ENCODE assay signal across 17 mouse cellular contexts in genomic region chr2:179795452-179795851, GRCm38 (mm10).
DNase-seq lines count a peak whose midpoint lies in the region; ATAC-seq and TF ChIP-seq lines count a peak whose summit lies in the region.
"Had no signal": no experiment of that assay in that cellular context is flagged by ENCODE, and none has a peak within 500 bp of the region (broad histone marks: within the 10 kb centered on the region; RNA-seq: fewer than 3 reads in every experiment).

No protein-coding gene starts in this region.

- no peak overlapping the region for H3K9ac ChIP-seq in hindbrain, embryonic 13.5 days
- no peak overlapping the region for H3K9ac ChIP-seq in hindbrain, embryonic 11.5 days (ENCODE audit: low read depth, low read length)
- no peak overlapping the region for H3K9ac ChIP-seq in hindbrain, postnatal 0 days (replicated peaks; ENCODE audit: low read length)
- H3K9ac ChIP-seq: embryonic facial prominence, embryonic 15.5 days; heart, embryonic 15.5 days; lung, embryonic 14.5 days had no signal

- intact Hi-C loops in left cerebral cortex, postnatal 14 days (cut with DNase I), result no loop called here

- peak overlapping the region; percentile 58 for H3K27ac ChIP-seq in hindbrain, embryonic 13.5 days
- H3K27ac ChIP-seq in hindbrain, embryonic 11.5 days (ENCODE audit: low read depth, low read length), result no peak overlapping the region
- H3K27ac ChIP-seq in hindbrain, postnatal 0 days, result peak overlapping the region; percentile 28
- H3K27ac ChIP-seq: embryonic facial prominence, embryonic 15.5 days; heart, embryonic 15.5 days had no signal

- no peaks in the 10 kb centered on the region for H3K36me3 ChIP-seq in hindbrain, embryonic 13.5 days
- no peaks in the 10 kb centered on the region for H3K36me3 ChIP-seq in hindbrain, embryonic 11.5 days (ENCODE audit: control insufficient read depth, insufficient read depth, low read length)
- H3K36me3 ChIP-seq in hindbrain, postnatal 0 days (ENCODE audit: insufficient read depth, low read length), result no peaks in the 10 kb centered on the region
- H3K36me3 ChIP-seq: embryonic facial prominence, embryonic 15.5 days; heart, embryonic 15.5 days had no signal

- no peak for ATAC-seq in hindbrain, embryonic 13.5 days (ENCODE audit: low FRiP score)
- no peak for ATAC-seq in hindbrain, embryonic 11.5 days (ENCODE audit: low FRiP score)
- no peak for ATAC-seq in hindbrain, postnatal 0 days

- 76% methylated on average over 12 of the region's 12 CpGs for WGBS in hindbrain, embryonic 13.5 days
- 88% methylated on average over 12 of the region's 12 CpGs for WGBS in hindbrain, embryonic 11.5 days
- WGBS in hindbrain, postnatal 0 days, result 60% methylated on average over 12 of the region's 12 CpGs

- no peak overlapping the region for H3K4me3 ChIP-seq in hindbrain, embryonic 13.5 days
- H3K4me3 ChIP-seq in hindbrain, embryonic 11.5 days (ENCODE audit: low read depth, low read length), result no peak overlapping the region
- no peak overlapping the region for H3K4me3 ChIP-seq in hindbrain, postnatal 0 days (ENCODE audit: low read length)
- H3K4me3 ChIP-seq: embryonic facial prominence, embryonic 15.5 days; heart, embryonic 15.5 days had no signal

- H3K4me2 ChIP-seq in hindbrain, embryonic 13.5 days, result no peak overlapping the region
- no peak overlapping the region for H3K4me2 ChIP-seq in hindbrain, embryonic 11.5 days (replicated peaks; ENCODE audit: low read depth, low read length)
- H3K4me2 ChIP-seq in hindbrain, postnatal 0 days (ENCODE audit: low read depth, low read length), result no peak overlapping the region
- H3K4me2 ChIP-seq: embryonic facial prominence, embryonic 15.5 days; heart, embryonic 15.5 days; liver, embryonic 11.5 days; lung, embryonic 14.5 days had no signal

- H3K27me3 ChIP-seq in hindbrain, embryonic 13.5 days, result no peaks in the 10 kb centered on the region
- H3K27me3 ChIP-seq in hindbrain, embryonic 11.5 days (ENCODE audit: control insufficient read depth, insufficient read depth, low read length), result no peaks in the 10 kb centered on the region; the same call in 1 of the 2 replicates
- no peaks in the 10 kb centered on the region for H3K27me3 ChIP-seq in hindbrain, postnatal 0 days (ENCODE audit: insufficient read depth, low read length)
- H3K27me3 ChIP-seq: heart, embryonic 15.5 days had no signal

- no peak for DNase-seq in hindbrain, embryonic 11.5 days (ENCODE audit: low spot score)
- DNase-seq in right cerebral cortex, postnatal 10 days (ENCODE audit: low spot score in 2 of 2), result peak; percentile 65 to 67
- no peak for DNase-seq in right cerebral cortex, adult 2 months (ENCODE audit: low spot score in 2 of 2)
- DNase-seq in hindbrain, postnatal 0 days (ENCODE audit: low spot score), result peak; percentile 54
- peak; percentile 34 for DNase-seq in telencephalon, adult 2 months (ENCODE audit: low read depth, low spot score)
- DNase-seq in left cerebral cortex, postnatal 14 days (ENCODE audit: low spot score in 2 of 2), result no peak
- no peak for DNase-seq in ovary, postnatal 10 days (ENCODE audit: low spot score)
- DNase-seq: B cell, adult 2 months; cerebellum, adult 18-20 months; kidney, adult 2 months; kidney, postnatal 25 days; lung, embryonic 14.5 days; thymus, adult 2 months had no signal

- no peak for TF ChIP-seq CTCF in hindbrain, postnatal 0 days (IDR thresholded peaks at IDR 0.05; ENCODE audit: low read depth)

- H3K4me1 ChIP-seq in hindbrain, embryonic 13.5 days (replicated peaks), result peaks cover 41% of the 10 kb centered on the region
- no peaks in the 10 kb centered on the region for H3K4me1 ChIP-seq in hindbrain, embryonic 11.5 days (replicated peaks; ENCODE audit: control insufficient read depth, insufficient read depth, low read length)
- H3K4me1 ChIP-seq in hindbrain, postnatal 0 days (ENCODE audit: insufficient read depth, low read length), result no peaks in the 10 kb centered on the region

- no peaks in the 10 kb centered on the region for H3K9me3 ChIP-seq in hindbrain, embryonic 13.5 days
- H3K9me3 ChIP-seq in hindbrain, embryonic 11.5 days (ENCODE audit: control insufficient read depth, low read length), result no peaks in the 10 kb centered on the region
- H3K9me3 ChIP-seq in hindbrain, postnatal 0 days (ENCODE audit: low read length), result no peaks in the 10 kb centered on the region
- H3K9me3 ChIP-seq: embryonic facial prominence, embryonic 15.5 days; heart, embryonic 15.5 days had no signal

Comparison
In these comparisons a context has a peak if more than half of its experiments do, and no peak if none do; other contexts are left out.
1. DNase-seq: peak in right cerebral cortex, postnatal 10 days (2 of 2), hindbrain, postnatal 0 days (single experiment) and telencephalon, adult 2 months (single experiment); none in hindbrain, embryonic 11.5 days (single experiment), right cerebral cortex, adult 2 months (0 of 2), left cerebral cortex, postnatal 14 days (0 of 2) and ovary, postnatal 10 days (single experiment).